Mouse (Mus musculus) liver, embryonic 14.5 days (tissue): ENCODE results near the gene Hhipl1. TPM values are rescaled to one million over a fixed set of nuclear protein-coding genes. Genes with fewer than 3 reads are reported as not detected.

Source experiments
- ATAC-seq: fragments of 200-750 bp; cut with Nextera tagmentation; 2 replicates; pipeline ENCODE4 v1.8.0; 2017; ENCODE audit warnings: moderate number of reproducible peaks, mild to moderate bottlenecking, moderate library complexity; ENCODE audit not compliant: insufficient read depth
- DNase-seq, 3 experiments: peaks; one replicate each; pipeline ENCODE4 v3.0.0-alpha.2; 2012 to 2013; ENCODE audit warnings: low read depth in 3 of 3, low spot score in 3 of 3
- H3K27ac ChIP-seq: fragments of 300-500 bp; sonication (generic); 2 replicates; pipeline ENCODE4 v1.5.1; 2014; ENCODE audit warnings: moderate library complexity, mild to moderate bottlenecking, control low read depth, inconsistent platforms
- H3K27me3 ChIP-seq: fragments of 300-500 bp; sonication (generic); 2 replicates; pipeline ENCODE4 v1.6.1; 2014; ENCODE audit warnings: mild to moderate bottlenecking, low read length, moderate library complexity; ENCODE audit not compliant: control insufficient read depth, insufficient read depth
- H3K36me3 ChIP-seq: fragments of 300-500 bp; sonication (generic); replicated peaks from 2 replicates; pipeline ENCODE4 v1.6.1; 2014; ENCODE audit warnings: low read depth; ENCODE audit not compliant: control insufficient read depth, insufficient read depth
- H3K4me1 ChIP-seq, 2 experiments: fragments of 200-500 bp in 1 of 2; fragments of 300-500 bp in 1 of 2; sonication (generic) in 1 of 2; replicated peaks; 2 replicates each; pipeline ENCODE4 v1.6.1; 2012 to 2014; ENCODE audit warnings: antibody characterized with exemption in 1 of 2, inconsistent platforms in 1 of 2, low read length in 1 of 2; ENCODE audit not compliant: control insufficient read depth in 2 of 2, insufficient read depth in 2 of 2
- H3K4me2 ChIP-seq: fragments of 300-500 bp; sonication (generic); 2 replicates; pipeline ENCODE4 v1.6.1; 2014; ENCODE audit warnings: low read depth, mild to moderate bottlenecking, control low read depth, moderate library complexity
- H3K4me3 ChIP-seq, 2 experiments: fragments of 200-500 bp in 1 of 2; fragments of 300-500 bp in 1 of 2; sonication (generic) in 1 of 2; 2 replicates each; pipeline ENCODE4 v1.5.1; 2012 to 2014; ENCODE audit warnings: low read depth in 2 of 2, low read length in 2 of 2, mild to moderate bottlenecking in 2 of 2, control low read depth in 1 of 2, inconsistent platforms in 1 of 2, moderate library complexity in 1 of 2; ENCODE audit not compliant: insufficient read depth in 1 of 2
- H3K9ac ChIP-seq: fragments of 300-500 bp; sonication (generic); replicated peaks from 2 replicates; pipeline ENCODE4 v1.6.1; 2014; ENCODE audit warnings: mild to moderate bottlenecking, control low read depth, moderate library complexity
- H3K9me3 ChIP-seq: fragments of 300-500 bp; sonication (generic); 2 replicates; pipeline ENCODE4 v1.6.1; 2016; ENCODE audit warnings: low read length, mixed read lengths; ENCODE audit not compliant: control insufficient read depth
- CTCF ChIP-seq: IDR thresholded peaks from 2 replicates; pipeline ENCODE4 v1.5.1; 2016; ENCODE audit warnings: antibody characterized with exemption, low read depth, control low read depth
- EP300 ChIP-seq: IDR thresholded peaks from 2 replicates; pipeline ENCODE4 v1.6.1; 2016; ENCODE audit warnings: antibody characterized with exemption, low read depth
- WGBS: fragments of 180-500 bp; shearing (Covaris S2); extraction: QIAGEN DNeasy Blood & Tissue Kit; methylation state at CpG from one replicate; pipeline ENCODE4 v1.1.7; 2014; ENCODE audit not compliant: insufficient replicate concordance; 5-methylcytosine and 5-hydroxymethylcytosine counted together
- polyA plus RNA-seq, 2 experiments: library from polyadenylated mRNA; depleted of rRNA in 1 of 2; stranded (reverse) in 1 of 2; unstranded in 1 of 2; fragments of >200 nt; fragmentation: Nextera tagmentation in 1 of 2; extraction: Ambion mirVana in 1 of 2; gene quantifications; 2 replicates each; pipeline versions ENCODE4 v1.2.1 to v1.2.3; 2012 to 2014

Hhipl1 gene
- polyA plus RNA-seq, 2 experiments = 0.03 TPM; not detected in 1

DNA sequence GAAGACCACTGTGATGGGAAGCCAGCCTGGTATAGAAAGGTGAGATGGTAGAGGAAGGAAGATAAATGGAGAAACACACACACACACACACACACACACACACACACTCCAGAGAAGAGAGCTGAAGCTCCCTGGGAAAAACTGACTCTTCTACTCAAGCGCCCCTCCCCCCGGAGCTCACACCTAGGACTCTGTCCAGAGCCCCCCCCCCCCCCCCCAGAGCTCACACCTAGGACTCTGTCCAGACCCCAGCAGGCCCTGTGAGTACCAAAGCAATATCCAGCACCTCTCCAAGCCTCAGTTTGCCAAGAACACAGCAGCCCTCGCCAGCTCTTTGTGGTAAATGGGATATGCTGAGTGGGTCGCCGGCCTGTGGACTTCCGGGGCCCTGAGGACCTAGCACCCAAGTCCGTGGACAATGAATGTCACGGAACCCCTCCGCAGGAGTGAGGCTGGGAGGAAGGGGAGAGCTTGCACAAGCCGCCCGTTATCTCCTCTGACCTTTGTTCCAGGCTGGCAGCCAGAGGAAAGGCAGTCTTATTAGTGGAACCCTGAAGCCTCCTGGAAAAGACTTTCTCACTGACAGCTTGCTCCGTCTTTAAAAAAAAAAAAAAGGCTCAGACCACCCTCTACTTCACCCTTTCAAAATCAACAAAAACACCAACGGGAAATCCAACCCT lies 35.7 kb upstream of the Hhipl1 start:
- H3K27me3 ChIP-seq = peaks cover 24% of the 10 kb centered on the region
- H3K9me3 ChIP-seq = no peaks in the 10 kb centered on the region
- no peak overlapping the region for H3K9ac ChIP-seq
- peaks cover 0 to 41% of the 10 kb centered on the region in 2 experiments; a peak in 2 of 4 replicates for H3K4me1 ChIP-seq
- no peak overlapping the region for H3K4me3 ChIP-seq
- no peak for ATAC-seq
- WGBS = 40% methylated on average over 13 of the region's 13 CpGs
- H3K36me3 ChIP-seq = no peaks in the 10 kb centered on the region
- H3K4me2 ChIP-seq = peak overlapping the region; percentile 2
- no peak overlapping the region for H3K27ac ChIP-seq
- no peak for TF ChIP-seq CTCF
- TF ChIP-seq EP300 = no peak
- DNase-seq = no peak

GRCm38 (mm10) chr12:108271351-108272142 lies 34.5 kb upstream of the Hhipl1 start:
- TF ChIP-seq CTCF (no peak), EP300 (no peak)
- peaks cover 34% of the 10 kb centered on the region for H3K27me3 ChIP-seq
- DNase-seq = no peak
- ATAC-seq = no peak
- no peak overlapping the region for H3K27ac ChIP-seq
- H3K4me2 ChIP-seq = no peak overlapping the region; the same call in 1 of the 2 replicates
- H3K36me3 ChIP-seq = no peaks in the 10 kb centered on the region
- H3K4me1 ChIP-seq = peaks cover 0 to 37% of the 10 kb centered on the region in 2 experiments; a peak in 2 of 4 replicates
- 65% methylated on average over 16 of the region's 16 CpGs for WGBS
- H3K9ac ChIP-seq = no peak overlapping the region
- H3K9me3 ChIP-seq = no peaks in the 10 kb centered on the region
- H3K4me3 ChIP-seq = no peak overlapping the region

GRCm38 (mm10) chr12:108272143-108272635 lies 33.9 kb upstream of the Hhipl1 start:
- ATAC-seq = no peak
- Histone ChIP-seq H3K27ac (no peak overlapping the region), H3K36me3 (no peaks in the 10 kb centered on the region), H3K9ac (no peak overlapping the region), H3K9me3 (no peaks in the 10 kb centered on the region), H3K27me3 (peaks cover 40% of the 10 kb centered on the region), H3K4me2 (peak overlapping the region; percentile 88), H3K4me1 (peaks cover 0 to 35% of the 10 kb centered on the region in 2 experiments; a peak in 2 of 4 replicates), H3K4me3 (no peak overlapping the region)
- 55% methylated on average over 7 of the region's 7 CpGs for WGBS
- TF ChIP-seq CTCF (no peak), EP300 (no peak)
- no peak for DNase-seq

DNA sequence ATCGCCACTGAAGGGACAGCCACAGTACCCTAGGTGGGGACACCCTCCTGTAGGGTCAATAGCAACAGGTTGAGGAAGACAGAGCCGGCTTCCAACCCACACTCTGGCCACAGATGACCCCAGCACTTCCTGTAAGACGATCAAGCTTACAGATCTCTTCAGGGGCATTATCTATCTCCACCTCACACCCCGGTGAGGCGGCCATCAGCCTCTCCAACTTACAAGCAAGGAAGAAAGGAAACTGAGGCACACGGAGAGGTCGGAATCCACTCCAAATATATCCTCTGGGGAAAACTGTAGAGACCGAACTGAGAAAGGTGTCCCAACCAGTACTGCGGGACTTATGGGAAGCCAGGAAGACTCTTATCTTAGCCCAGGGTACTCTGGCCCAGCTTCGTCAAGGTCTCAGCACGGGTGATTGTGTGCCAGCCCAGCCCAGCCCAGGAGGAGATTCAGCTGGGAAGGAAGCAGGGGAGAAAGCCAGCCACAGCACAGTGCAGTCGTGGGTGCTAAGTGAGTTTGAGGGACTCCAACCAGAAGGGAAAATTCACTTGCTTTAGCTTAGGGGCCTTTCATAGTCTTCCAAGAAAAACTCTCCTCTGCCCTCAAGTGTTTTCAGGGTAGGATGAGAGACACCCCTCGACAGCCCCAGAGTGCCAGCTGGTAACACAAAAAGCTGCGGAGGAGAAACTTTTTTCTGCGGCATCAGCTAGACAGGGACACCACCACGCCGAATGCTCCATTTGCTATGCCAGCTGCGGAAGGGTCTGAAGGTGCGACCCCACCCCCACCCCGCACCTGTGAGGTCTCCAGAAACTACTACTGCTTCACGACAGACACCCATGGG lies 32.4 kb upstream of the Hhipl1 start:
- H3K4me1 ChIP-seq = peaks cover 0 to 27% of the 10 kb centered on the region in 2 experiments; a peak in 2 of 4 replicates
- no peak for TF ChIP-seq EP300
- TF ChIP-seq CTCF = no peak
- no peak overlapping the region for H3K9ac ChIP-seq
- peaks cover 48% of the 10 kb centered on the region for H3K27me3 ChIP-seq
- H3K36me3 ChIP-seq = no peaks in the 10 kb centered on the region
- peak overlapping the region; percentile 28 to 64 for H3K4me3 ChIP-seq
- H3K4me2 ChIP-seq = peak overlapping the region; percentile 88
- no peak overlapping the region for H3K27ac ChIP-seq
- ATAC-seq (no peak), DNase-seq (no peak)
- 3% methylated on average over 21 of the region's 21 CpGs for WGBS
- no peaks in the 10 kb centered on the region for H3K9me3 ChIP-seq
